Mouse (Mus musculus) liver, embryonic 15.5 days (tissue): ENCODE measurements around the gene Ggn. TPM values are rescaled to one million over a fixed set of nuclear protein-coding genes. Genes with fewer than 3 reads are reported as not detected.
"Not testable (repeated sequence)": the region's sequence is repeated elsewhere in the genome, so short reads cannot be mapped to it uniquely, and the experiment has no call there.

Experiments used
- ATAC-seq: fragments of 200-750 bp; cut with Nextera tagmentation; 2 replicates; pipeline ENCODE4 v1.8.0; 2017; ENCODE audit warnings: moderate number of reproducible peaks, mild to moderate bottlenecking, moderate library complexity; ENCODE audit not compliant: insufficient read depth
- H3K27ac ChIP-seq: fragments of 300-500 bp; sonication (generic); replicated peaks from 2 replicates; pipeline ENCODE4 v1.5.1; 2015; ENCODE audit warnings: mild to moderate bottlenecking, inconsistent platforms
- H3K27me3 ChIP-seq: fragments of 300-500 bp; sonication (generic); 2 replicates; pipeline ENCODE4 v1.6.1; 2015; ENCODE audit warnings: mild to moderate bottlenecking, inconsistent platforms
- H3K36me3 ChIP-seq: fragments of 300-500 bp; sonication (generic); replicated peaks from 2 replicates; pipeline ENCODE4 v1.6.1; 2015; ENCODE audit warnings: moderate library complexity, mild to moderate bottlenecking, inconsistent platforms
- H3K4me1 ChIP-seq: fragments of 300-500 bp; sonication (generic); replicated peaks from 2 replicates; pipeline ENCODE4 v1.6.1; 2015; ENCODE audit warnings: inconsistent platforms
- H3K4me2 ChIP-seq: fragments of 300-500 bp; sonication (generic); 2 replicates; pipeline ENCODE4 v1.6.1; 2015; ENCODE audit warnings: moderate library complexity, mild to moderate bottlenecking, inconsistent platforms
- H3K4me3 ChIP-seq: fragments of 300-500 bp; sonication (generic); replicated peaks from 2 replicates; pipeline ENCODE4 v1.5.1; 2015; ENCODE audit warnings: mild to moderate bottlenecking, inconsistent platforms
- H3K9ac ChIP-seq: fragments of 300-500 bp; sonication (generic); 2 replicates; pipeline ENCODE4 v1.6.1; 2015; ENCODE audit warnings: moderate library complexity, mild to moderate bottlenecking, inconsistent platforms
- H3K9me3 ChIP-seq: fragments of 300-500 bp; sonication (generic); replicated peaks from 2 replicates; pipeline ENCODE4 v1.6.1; 2016; ENCODE audit warnings: inconsistent platforms
- WGBS: fragments of 180-500 bp; shearing (Covaris S2); methylation state at CpG from one replicate; pipeline ENCODE4 v1.1.7; 2015; ENCODE audit warnings: mixed read lengths; ENCODE audit not compliant: insufficient replicate concordance; 5-methylcytosine and 5-hydroxymethylcytosine counted together
- polyA plus RNA-seq: library from polyadenylated mRNA; unstranded; fragments of >200 nt; fragmentation: Nextera tagmentation; extraction: Ambion mirVana; gene quantifications from 2 replicates; pipeline ENCODE4 v1.2.1, GENCODE M21; 2015

Ggn gene
- polyA plus RNA-seq, 1 experiment from 2014 or later = 0.05 TPM

GRCm38 (mm10) chr7:29180077-29180853 lies 10.3 kb downstream of the Ggn start, which contains the start of gene Psmd8:
TSS of gene Psmd8 (minus strand) at chr7:29180701.
- WGBS = under 1% methylated on average over 62 of the region's 62 CpGs
- H3K27ac ChIP-seq = peak within 1 kb of the TSS; percentile 70

GRCm38 (mm10) chr7:29180854-29181236 lies 10.8 kb downstream of the Ggn start:
- peak overlapping the region; percentile 48; the same call in 1 of the 2 replicates for H3K27ac ChIP-seq
- WGBS = 35% methylated on average over 5 of the region's 5 CpGs
- no peaks in the 10 kb centered on the region for H3K9me3 ChIP-seq
- peaks cover 19% of the 10 kb centered on the region for H3K36me3 ChIP-seq
- peak overlapping the region; percentile 79 for H3K4me3 ChIP-seq
- H3K27me3 ChIP-seq = no peaks in the 10 kb centered on the region
- peaks cover 27% of the 10 kb centered on the region for H3K4me1 ChIP-seq
- H3K9ac ChIP-seq = no peak overlapping the region
- ATAC-seq = no peak
- H3K4me2 ChIP-seq = peak overlapping the region; percentile 79

More at GRCm38 (mm10) chr7:29180077-29180853, 10.3 kb downstream of the Ggn start, which contains the start of gene Psmd8:
- H3K9me3 ChIP-seq = no peaks in the 10 kb centered on the region
- no peaks in the 10 kb centered on the region for H3K27me3 ChIP-seq
- H3K9ac ChIP-seq = peak within 1 kb of the TSS; percentile 79
- H3K4me1 ChIP-seq = peaks cover 27% of the 10 kb centered on the region
- peak within 1 kb of the TSS; percentile 79 for H3K4me2 ChIP-seq
- peak within 1 kb of the TSS; percentile 79 for H3K4me3 ChIP-seq
- peak; percentile 93 for ATAC-seq
- peaks cover 25% of the 10 kb centered on the region for H3K36me3 ChIP-seq

- peaks cover 27% of the 10 kb centered on the region for H3K4me1 ChIP-seq
- not testable (repeated sequence) for H3K27ac ChIP-seq
Observed at GRCm38 (mm10) chr7:29181323-29181722, 11.3 kb downstream of the Ggn start.

GRCm38 (mm10) chr7:29194230-29194629 lies 24.2 kb downstream of the Ggn start:
- ATAC-seq, H3K27ac ChIP-seq, H3K4me1 ChIP-seq, H3K4me2 ChIP-seq, H3K27me3 ChIP-seq, H3K36me3 ChIP-seq, H3K4me3 ChIP-seq, H3K9ac ChIP-seq, H3K9me3 ChIP-seq: not testable (repeated sequence)
- 79% methylated on average over 1 of the region's 1 CpGs for WGBS

More at GRCm38 (mm10) chr7:29181323-29181722, 11.3 kb downstream of the Ggn start:
- H3K9ac ChIP-seq, H3K4me3 ChIP-seq, H3K27me3 ChIP-seq, ATAC-seq, H3K9me3 ChIP-seq: not testable (repeated sequence)
- 72% methylated on average over 4 of the region's 4 CpGs for WGBS
- Histone ChIP-seq H3K4me2 (peak overlapping the region; percentile 79; the same call in 1 of the 2 replicates), H3K36me3 (peaks cover 14% of the 10 kb centered on the region)

GRCm38 (mm10) chr7:29202577-29202976 lies 32.6 kb downstream of the Ggn start:
- Histone ChIP-seq H3K27ac (no peak overlapping the region), H3K27me3 (no peaks in the 10 kb centered on the region), H3K4me1 (no peaks in the 10 kb centered on the region), H3K36me3 (no peaks in the 10 kb centered on the region), H3K9me3 (no peaks in the 10 kb centered on the region), H3K4me2 (no peak overlapping the region), H3K9ac (no peak overlapping the region), H3K4me3 (no peak overlapping the region)
- 45% methylated on average over 6 of the region's 6 CpGs for WGBS
- no peak for ATAC-seq

- Histone ChIP-seq H3K4me1 (peaks cover 19% of the 10 kb centered on the region), H3K4me3 (peak overlapping the region; percentile 47), H3K4me2 (peak overlapping the region; percentile 69), H3K27ac (peak overlapping the region; percentile 70; the same call in 1 of the 2 replicates)
- WGBS = 12% methylated on average over 14 of the region's 15 CpGs
- not testable (repeated sequence) for H3K9me3 ChIP-seq, H3K9ac ChIP-seq, H3K27me3 ChIP-seq, H3K36me3 ChIP-seq
- ATAC-seq = peak; percentile 63
Observed at GRCm38 (mm10) chr7:29211013-29211412, 41.0 kb downstream of the Ggn start.

GRCm38 (mm10) chr7:29211415-29212198 lies 41.6 kb downstream of the Ggn start:
- Histone ChIP-seq H3K9ac (peak overlapping the region; percentile 25; the same call in 1 of the 2 replicates), H3K36me3 (no peaks in the 10 kb centered on the region), H3K4me2 (peak overlapping the region; percentile 69), H3K27me3 (peaks cover 5% of the 10 kb centered on the region; the same call in 1 of the 2 replicates), H3K27ac (peak overlapping the region; percentile 70), H3K4me3 (peak overlapping the region; percentile 47), H3K4me1 (peaks cover 19% of the 10 kb centered on the region), H3K9me3 (no peaks in the 10 kb centered on the region)
- ATAC-seq = peak; percentile 78
- WGBS = 4% methylated on average over 34 of the region's 34 CpGs

- peaks cover 5% of the 10 kb centered on the region; the same call in 1 of the 2 replicates for H3K27me3 ChIP-seq
- H3K27ac ChIP-seq = peak overlapping the region; percentile 70
- H3K9ac ChIP-seq = no peak overlapping the region
- no peak for ATAC-seq
- no peaks in the 10 kb centered on the region for H3K9me3 ChIP-seq
- no peaks in the 10 kb centered on the region for H3K36me3 ChIP-seq
- H3K4me3 ChIP-seq = peak overlapping the region; percentile 47
- H3K4me2 ChIP-seq = peak overlapping the region; percentile 69
- 15% methylated on average over 26 of the region's 26 CpGs for WGBS
- peaks cover 19% of the 10 kb centered on the region for H3K4me1 ChIP-seq
Observed at GRCm38 (mm10) chr7:29212199-29212765, 42.3 kb downstream of the Ggn start.

GRCm38 (mm10) chr7:29212775-29213560 lies 43.0 kb downstream of the Ggn start:
- H3K36me3 ChIP-seq, H3K9ac ChIP-seq, ATAC-seq, H3K4me2 ChIP-seq, H3K27me3 ChIP-seq, H3K9me3 ChIP-seq, H3K4me3 ChIP-seq, H3K27ac ChIP-seq: not testable (repeated sequence)
- WGBS = 38% methylated on average over 40 of the region's 40 CpGs
- H3K4me1 ChIP-seq = peaks cover 19% of the 10 kb centered on the region

GRCm38 (mm10) chr7:29213675-29214082 lies 43.7 kb downstream of the Ggn start, which contains the start of gene Catsperg1:
TSS of gene Catsperg1 (minus strand) at chr7:29214035.
- 25% methylated on average over 20 of the region's 20 CpGs for WGBS
- no peak within 1 kb of the TSS for H3K9ac ChIP-seq
- no peak within 1 kb of the TSS for H3K4me2 ChIP-seq
- H3K9me3 ChIP-seq = no peaks in the 10 kb centered on the region
- H3K27ac ChIP-seq = no peak within 1 kb of the TSS
- no peak within 1 kb of the TSS for H3K4me3 ChIP-seq
- H3K4me1 ChIP-seq = peaks cover 19% of the 10 kb centered on the region
- H3K27me3 ChIP-seq = peaks cover 5% of the 10 kb centered on the region; the same call in 1 of the 2 replicates
- no peak for ATAC-seq
- no peaks in the 10 kb centered on the region for H3K36me3 ChIP-seq
